Mouse (Mus musculus) spleen, adult 2 months (tissue): ENCODE measurements around the gene Mef2c.

Source experiments
- CTCF ChIP-seq: fragments of 200-500 bp; IDR thresholded peaks from 2 replicates; pipeline ENCODE4 v1.5.1; 2011; ENCODE audit warnings: mild to moderate bottlenecking, inconsistent platforms; ENCODE audit not compliant: insufficient read depth, insufficient read length, insufficient replicate concordance; ENCODE audit errors: extremely low read depth
- POLR2A ChIP-seq: fragments of 200-500 bp; IDR thresholded peaks from 2 replicates; pipeline ENCODE4 v1.6.1; 2011; ENCODE audit warnings: low read depth, low read length, inconsistent platforms

- no peak for TF ChIP-seq CTCF
- no peak for TF ChIP-seq POLR2A
These were observed 108.4 kb downstream of the Mef2c start for GRCm38 (mm10) chr13:83612195-83612594.
